Mouse (Mus musculus) c-Kit-positive CD71-positive TER-119-positive erythroid progenitor cells, embryonic 14.5 days (primary cell): ENCODE results near the gene Rab33b.
"Not testable (repeated sequence)": the region's sequence is repeated elsewhere in the genome, so short reads cannot be mapped to it uniquely, and the experiment has no call there.

Experiments
- DNase-seq: peaks from one replicate; pipeline ENCODE4 v3.0.0-alpha.2; 2013; ENCODE audit warnings: low spot score

Gene Rab33b

DNA sequence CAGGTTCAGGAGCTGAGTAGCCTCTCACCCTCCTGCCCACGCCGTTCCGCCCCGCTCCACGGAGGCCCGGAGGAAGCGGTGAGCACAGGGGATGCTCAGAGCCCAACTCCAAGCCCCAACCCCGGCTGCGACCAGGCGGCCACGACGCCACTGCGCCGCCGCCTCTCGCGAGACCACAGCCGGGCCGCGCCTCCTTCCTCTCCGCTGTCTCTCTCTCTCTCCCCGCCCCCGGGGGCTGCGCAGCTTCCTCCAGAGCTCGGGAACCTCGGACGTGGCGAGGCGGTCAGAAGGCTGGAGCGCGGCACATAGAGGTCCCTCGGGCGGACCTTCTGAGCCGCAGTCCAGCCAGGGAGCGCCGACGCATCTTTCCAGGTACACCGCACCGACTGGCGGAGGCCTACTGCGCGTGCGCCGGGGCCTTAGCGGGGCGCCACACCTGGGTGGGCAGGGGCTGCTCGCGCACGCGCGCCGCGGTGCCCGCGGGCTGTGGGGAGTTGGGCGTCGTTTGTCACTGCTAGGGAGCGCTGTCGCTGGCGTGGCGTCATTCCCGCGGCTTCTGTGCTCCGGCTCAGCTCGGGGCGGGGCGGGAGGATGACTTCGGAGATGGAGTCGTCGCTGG, at the start of gene Rab33b:
TSS of gene Rab33b (plus strand) at position 180 of the 619 bp plus-strand sequence.
- DNase-seq, result peak; percentile 88

DNA sequence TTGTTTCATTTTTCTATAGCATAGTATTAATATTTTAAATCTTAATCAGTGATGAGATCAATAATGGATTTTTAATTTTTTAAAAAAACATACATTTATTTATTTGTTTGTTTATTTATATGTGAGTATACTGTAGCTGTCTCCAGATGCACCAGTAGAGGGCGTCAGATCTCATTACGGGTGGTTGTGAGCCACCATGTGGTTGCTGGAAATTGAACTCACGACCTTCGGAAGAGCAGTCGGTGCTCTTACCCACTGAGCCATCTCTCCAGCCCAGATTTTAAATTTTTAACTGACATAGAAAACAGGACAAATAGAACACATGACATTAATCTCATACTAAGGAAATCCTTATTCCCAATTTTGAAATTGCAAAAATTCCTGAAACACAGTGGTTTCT, 49.4 kb upstream of the Rab33b start:
- DNase-seq, result not testable (repeated sequence)

DNA sequence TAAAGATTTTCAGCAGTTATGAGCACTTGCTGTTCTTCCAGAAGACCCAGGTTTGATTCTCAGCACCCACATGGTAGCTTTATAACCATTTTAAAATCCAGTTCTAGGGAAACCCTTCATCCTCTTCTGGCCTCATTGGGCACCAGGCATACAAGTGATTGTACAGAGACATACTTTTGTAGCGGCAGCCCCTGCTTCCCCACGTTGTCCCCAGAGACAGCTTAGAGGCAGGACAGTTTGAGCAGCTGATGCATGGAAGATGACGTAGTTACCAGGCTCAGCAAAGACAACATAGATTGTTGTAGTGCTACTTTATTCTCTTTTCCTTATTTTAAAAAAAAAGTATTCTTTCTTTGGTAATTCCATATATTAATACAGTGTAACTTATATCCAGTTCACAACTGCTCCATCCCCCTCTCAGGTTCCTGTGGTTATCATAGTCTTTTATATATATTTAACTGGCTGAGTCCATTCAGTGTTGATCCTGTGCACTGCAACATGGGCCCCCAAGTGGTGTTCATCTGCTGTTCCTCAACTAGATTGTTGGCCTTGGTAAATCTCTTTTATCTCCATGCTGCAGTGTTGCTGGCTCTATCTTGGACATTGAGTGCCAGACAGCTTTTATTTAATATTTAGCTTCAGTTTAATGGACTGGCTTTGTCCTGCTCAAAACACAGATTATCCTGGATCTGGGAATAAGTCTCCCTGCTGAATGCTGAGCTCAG, 48.7 kb upstream of the Rab33b start:
- DNase-seq, result no peak

DNA sequence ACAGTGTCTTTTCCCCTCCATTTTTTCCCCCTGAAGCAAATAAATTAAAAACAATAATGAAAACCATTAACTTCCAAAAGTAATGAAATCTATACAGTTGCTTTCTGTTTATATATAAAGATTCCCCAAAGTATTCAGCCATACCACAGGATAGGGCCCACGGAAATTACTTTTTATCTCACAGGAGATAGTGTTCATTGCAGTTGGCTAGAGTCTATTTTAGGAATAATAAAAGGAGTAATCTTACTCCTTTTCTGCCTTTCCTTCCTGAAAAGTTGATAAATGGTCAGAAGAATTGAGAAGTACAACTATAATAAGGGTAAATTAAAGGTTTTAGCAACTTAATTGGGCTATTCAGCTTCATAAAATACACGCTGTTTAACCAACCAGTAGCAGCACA, 15.2 kb upstream of the Rab33b start:
- no peak for DNase-seq

DNA sequence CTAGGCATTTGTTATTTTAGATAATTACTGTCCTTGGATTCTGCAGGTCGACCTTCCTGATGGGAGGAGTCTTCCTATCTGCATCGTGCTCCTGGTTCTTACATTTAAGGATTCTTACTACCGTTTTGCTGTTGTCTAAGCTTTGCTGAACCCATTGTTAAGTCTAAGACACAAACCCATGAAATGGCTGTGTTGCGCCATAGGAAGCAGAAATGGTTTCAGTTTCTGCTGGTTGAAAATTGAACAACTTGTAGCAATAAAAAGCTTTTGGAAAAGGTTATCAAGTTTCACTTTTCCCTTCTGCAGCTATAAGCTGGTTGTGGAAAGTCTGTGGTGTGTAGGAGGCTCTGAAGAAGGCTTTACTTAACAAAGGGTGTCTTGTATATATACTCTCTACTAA, 8.0 kb upstream of the Rab33b start:
- DNase-seq, result no peak

DNA sequence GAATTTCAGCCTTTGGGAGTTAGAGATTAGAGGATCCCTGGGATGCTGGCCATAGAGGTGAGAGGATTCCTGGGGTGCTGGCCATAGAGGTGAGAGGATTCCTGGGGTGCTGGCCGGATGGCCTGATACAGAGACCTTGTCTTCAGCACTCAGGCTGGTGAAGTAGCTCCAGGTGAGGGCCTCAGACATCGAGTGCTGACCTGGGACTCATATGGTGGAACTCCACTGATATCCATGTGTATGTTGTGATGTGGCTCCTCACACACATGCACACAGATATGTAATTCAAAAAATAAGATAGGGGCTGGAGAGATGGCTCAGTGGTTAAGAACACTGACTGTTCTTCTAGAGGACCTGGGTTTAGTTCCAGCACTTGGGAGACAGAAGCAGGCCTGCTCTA, 3.8 kb upstream of the Rab33b start:
- no peak for DNase-seq

DNA sequence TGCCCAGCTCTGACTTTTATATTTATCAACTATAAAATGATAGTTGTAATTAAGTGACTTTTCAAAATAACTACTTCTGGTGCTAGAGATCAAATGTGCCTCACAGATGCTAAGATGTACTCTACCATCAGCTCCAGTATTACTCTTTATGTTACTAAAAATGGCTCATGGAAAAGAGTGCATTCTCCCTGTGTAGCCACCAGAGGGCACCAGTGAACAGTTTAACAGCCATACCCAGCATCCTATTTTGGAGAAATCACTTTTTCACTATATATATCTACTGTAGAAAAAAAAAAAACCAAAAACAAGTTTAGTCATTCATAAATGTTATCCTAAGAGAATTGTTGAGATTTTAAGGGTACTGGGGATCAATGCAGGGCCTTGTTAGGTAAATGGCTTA, 2.7 kb upstream of the Rab33b start:
- DNase-seq, result peak; percentile 70

DNA sequence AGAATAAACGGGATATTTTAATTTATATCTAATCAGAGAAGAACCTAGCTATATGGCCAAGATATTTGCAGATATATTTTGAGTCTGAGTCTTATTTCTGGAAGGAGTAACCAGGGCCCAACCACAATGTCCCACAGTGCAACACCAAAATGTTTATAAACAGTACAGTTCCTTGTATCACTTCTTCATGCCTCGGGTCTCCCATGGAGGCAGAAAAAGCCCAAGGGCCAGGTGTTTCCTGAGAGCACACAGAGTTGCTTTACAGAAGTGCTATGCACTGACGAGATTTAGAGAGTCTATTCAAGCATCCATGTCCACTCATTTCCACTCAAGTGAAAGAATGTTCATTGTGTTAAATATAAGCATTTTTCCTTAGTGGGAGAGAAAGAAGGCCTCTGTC, 1.8 kb upstream of the Rab33b start:
- DNase-seq, result no peak

DNA sequence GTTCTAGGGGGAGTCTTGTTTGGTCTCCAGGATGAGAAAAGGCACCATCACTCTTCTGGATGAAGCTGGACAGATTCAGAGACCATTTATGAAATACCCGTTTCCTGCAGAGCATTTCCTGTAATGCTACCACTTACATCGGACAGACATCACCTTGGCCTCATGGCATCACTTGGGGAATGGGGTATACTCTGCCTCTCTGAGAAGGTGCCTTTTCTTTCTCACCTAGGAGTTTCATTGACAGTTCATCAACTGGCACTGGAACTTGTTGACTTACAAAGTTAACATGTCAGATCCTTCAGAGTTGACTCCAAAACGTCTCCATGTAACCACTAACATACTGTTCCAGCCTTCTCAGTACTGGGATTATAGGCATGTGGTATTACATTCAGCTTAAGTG, 939 bp upstream of the Rab33b start:
- DNase-seq, result no peak

DNA sequence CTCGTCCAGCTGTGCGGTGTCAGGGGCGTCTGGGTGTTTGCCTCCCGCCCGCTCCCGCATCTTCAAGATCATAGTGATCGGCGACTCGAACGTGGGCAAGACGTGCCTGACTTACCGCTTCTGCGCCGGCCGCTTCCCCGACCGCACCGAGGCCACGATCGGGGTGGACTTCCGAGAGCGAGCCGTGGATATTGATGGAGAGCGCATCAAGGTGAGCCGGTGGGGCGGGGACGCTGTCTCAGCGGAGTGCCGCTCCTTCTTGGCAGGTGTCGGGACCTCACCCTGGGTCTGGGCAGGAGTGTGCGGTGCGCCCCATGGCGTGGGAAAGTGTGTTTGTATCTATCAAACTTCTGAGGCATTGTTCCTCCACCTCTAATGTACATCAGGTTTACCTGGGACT, 650 bp downstream of the Rab33b start:
- DNase-seq, result no peak

DNA sequence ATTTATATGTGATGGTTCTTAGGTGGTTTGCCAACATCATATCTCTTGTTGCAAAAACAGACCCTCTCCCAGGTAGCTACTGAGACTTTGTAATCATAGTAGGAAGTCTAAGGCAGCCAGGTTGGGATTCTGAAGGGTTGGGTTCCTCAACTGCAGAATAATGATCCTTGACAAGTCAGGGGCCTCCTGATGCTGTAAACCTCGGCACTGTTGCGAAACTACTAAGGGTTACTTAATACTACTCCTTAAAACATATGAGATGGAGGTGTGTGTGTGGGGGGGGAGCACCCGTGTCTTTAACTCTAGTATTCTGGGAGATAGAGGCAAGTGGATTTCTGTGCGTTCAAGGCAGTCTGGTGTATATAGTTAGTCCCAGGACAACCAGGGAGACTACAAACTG, 1.6 kb downstream of the Rab33b start:
- no peak for DNase-seq

DNA sequence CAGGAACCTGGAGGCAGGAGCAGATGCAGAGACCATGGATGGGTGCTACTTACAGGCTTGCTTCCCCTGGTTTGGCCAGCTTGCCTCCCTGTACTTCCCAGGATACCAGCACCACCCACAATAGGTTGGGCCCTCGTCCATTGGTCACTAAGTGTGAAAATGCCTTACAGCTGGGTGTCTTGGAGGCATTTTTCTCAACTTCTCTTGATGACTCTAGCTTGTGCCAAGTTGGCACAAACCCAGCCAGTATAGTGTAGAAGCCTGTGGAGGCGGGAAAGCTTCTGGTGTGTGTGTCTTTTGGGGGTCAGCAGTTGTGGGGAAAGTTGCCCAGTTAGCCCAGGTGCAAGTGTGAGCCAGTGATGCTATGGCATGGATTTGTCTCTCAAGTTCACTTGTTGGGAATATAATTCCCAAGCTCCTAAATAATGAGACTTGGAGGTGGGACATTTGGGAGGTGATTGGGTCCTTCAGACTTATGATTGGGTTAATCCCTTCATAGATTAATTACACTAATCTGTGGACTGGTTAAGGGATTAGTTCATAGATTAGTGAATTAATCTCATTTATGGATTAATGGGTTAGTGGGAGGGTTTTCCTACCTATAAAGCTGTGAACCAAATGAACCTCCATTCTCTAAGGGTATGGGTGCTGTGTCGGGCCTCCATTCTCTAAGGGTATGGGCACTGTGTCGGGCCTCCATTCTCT, 2.9 kb downstream of the Rab33b start:
- no peak for DNase-seq

DNA sequence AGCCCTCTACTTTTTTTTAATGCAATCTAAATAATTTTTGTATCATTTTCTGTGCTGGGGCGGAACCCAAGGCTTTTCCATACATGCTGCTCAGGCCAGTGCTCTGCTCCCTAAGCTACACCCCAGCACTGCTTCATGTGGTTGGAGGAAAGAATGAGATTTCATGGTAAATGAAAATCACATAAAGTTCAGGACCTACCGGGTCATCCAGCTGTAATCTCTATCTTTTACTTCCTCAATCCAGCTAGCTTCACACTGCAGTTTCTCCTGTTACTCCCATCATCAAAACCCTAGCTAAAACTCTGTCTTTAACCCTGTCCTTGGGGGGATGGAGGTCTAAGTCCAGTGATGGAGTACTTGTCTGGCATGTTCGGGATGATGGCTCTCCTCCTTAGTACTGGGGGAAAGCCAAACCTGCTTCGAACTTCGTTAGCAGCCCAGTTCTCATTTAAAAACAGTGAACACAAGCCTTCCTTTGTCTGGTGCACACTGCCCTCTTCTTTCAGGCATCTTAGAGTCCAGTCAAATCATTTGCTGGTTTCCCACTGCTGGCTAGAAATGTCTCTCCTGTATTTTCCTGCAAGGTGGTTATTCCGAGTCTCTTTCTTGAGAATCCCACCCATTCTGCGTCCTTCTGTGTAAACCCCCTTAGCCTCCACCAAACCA, 6.5 kb downstream of the Rab33b start:
- DNase-seq, result no peak

DNA sequence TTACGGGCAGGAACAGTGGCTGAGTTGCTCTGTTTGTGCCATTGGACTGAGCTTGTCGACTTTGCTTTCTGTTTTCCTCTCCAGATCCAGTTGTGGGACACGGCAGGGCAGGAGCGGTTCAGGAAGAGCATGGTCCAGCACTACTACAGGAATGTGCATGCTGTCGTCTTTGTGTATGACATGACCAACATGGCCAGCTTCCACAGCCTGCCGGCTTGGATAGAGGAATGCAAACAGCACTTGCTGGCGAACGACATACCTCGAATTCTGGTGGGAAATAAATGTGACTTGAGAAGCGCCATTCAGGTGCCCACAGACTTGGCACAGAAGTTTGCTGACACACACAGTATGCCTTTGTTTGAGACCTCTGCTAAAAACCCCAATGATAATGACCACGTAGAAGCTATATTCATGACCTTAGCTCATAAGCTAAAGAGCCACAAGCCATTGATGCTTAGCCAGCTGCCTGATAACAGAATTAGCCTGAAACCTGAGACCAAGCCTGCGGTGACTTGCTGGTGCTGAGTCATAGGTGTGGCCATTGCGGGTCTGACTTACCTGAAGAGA, 9.6 kb downstream of the Rab33b start:
- no peak for DNase-seq

DNA sequence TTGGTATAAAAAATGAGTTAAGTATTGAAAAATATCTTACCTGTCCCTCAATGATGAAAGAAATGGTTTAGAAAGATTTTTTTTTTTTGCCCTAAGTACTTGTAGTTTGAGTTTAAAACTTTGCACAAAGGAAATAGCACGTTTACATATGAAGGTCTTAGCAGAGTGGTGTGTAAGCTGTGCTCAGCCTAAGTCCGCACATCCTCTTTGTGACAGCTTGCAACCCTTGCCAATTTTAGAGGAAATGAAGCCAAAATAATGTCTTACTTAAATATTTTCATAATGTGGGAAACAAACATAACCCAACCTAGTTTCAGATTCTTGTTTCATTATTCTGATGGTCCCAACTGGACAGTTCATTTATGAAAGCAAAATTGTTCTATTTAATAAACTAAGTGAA, 10.7 kb downstream of the Rab33b start:
- DNase-seq, result no peak

DNA sequence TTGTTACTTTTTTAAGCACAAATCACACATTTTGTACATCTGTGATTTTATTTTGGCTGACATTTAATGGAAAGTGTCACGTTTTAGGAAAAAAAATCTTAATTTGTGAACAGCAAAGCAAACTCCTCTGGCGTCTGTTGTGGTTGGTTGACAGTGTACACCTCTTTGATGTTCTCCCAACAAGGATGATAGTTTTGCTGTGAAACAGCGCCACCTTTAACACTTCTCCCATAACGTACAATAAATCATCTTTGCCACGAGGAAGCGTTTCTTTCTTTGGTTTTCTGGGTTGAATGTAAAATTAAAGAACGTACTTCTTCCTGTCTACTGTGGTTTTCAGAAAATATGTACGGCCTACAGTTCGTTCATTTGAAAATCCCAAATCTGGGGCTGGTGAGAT, 11.9 kb downstream of the Rab33b start:
- DNase-seq, result no peak

DNA sequence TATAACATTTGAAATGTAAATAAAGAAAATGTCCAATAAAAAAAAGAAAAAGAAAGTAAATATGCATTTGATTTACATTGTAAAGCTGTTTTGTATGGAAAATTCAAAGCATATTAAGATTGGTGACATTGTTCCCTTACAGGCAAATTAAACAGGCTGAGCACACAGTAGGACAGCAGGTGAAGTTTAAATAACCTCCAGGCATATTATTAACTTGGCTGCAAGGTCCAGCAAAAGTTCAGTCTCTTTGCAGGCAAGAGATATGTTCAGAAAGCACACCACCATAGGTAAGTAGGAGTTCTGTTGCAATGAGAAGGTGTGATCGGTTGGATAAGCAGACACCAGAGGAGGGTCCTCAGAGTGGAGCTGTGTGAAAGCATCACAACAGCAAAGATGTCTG, 14.3 kb downstream of the Rab33b start:
- no peak for DNase-seq

DNA sequence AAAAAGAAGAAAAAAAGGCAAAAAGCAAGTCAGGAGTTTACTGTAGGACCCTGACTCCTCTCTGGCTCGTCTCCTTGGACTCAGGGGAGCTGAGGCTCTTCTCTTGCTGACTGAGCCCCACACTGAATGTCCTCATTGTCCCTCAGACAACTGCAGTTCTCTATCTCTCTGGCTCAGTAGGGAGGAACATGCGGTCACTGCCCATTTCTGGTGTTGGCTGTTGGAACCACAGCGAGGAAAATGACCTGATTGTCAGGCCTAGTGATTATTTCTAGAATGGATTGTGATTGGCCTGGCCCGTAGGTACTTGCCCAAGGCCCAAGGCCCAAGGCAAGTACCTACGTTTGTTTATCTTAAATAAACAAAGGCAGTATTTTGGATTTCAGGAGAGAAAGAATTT, 14.9 kb downstream of the Rab33b start:
- DNase-seq, result no peak

DNA sequence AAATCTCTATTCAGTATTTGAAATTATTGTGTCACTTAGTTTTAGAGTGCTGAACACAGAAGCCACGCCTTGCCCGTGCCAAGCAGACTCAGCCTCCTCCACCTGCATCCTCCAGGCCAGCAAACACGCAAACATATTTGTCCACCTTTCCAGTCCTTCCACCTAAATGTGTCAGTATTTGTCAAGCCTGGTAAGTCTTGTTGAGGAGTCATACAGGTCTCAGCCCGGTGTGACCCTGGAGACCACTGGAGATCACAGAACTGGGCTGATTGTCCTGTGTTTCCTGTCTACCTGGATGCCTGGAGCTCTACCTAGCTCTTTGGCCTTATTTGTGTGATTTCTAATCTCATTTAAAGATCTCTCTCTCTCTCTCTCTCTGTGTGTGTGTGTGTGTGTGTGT, 16.2 kb downstream of the Rab33b start:
- DNase-seq, result no peak

DNA sequence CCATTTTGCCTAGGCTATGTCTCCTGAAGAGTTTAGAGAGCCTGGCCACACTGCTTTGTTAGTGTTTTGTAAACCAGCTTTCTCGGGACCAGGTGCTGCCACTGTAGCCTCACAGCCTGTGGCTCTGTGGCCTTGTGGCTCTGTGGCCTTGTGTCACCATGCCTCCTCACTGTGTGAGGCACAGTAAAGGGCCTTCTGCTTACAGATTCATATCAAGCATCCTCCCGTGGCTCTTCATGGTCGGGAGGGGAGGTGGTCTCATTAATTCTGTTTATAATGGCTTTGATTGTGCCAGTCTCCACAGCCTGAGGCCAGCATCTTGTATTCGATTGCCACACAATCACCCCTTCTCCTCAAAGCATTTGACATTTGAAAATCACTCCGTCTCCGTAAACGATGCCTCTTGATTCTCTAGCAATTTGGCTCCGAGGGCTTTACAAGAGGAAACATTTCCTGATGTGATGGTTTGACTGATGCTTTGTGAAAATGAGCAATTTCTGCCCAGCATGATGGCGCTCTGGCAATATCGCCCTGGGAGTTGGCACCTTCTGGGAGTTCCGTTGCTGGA, 20.7 kb downstream of the Rab33b start:
- DNase-seq, result no peak

DNA sequence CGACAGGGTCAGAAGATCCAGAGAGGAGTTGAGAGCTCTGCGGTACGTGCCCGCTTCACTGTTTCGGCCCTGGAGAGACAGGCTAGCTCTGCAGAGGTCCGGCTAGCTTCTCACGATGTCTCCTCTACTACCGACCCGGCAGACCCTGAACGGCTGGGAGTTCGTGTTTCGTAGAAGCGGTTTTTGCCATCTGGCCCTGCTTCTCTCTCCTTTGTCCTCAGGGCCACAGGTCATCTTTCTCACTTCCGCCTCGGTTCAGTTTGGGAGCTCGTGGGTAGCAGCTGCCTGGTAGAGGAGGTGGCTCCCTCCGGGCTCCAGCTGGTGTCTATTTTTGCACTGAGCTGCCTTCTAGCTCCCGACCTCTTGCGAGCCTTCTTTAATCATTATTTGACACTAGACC, 21.7 kb downstream of the Rab33b start:
- DNase-seq, result no peak

DNA sequence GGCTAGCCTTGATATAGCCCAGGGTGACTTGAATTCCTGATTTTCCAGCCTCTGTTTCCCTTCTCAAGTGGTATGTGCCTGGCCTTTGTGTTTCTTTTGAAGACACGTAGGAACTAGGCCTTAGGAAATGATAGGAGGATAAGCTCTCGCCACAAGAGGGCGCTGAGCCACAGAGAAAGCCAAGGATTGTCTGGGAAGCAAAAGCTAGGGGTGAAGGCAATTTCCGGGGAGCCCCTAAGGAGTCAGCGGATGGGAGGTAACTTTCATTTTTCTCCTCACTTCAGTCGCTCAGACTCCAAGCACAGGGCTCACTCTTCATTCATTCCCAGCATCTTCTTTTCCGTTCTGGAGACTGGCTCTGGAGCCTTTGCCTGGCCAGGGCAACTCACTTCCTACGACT, 27.2 kb downstream of the Rab33b start:
- peak; percentile 83 for DNase-seq
